Mouse (Mus musculus): ENCODE measurements around the gene Ace2.

The Ace2 gene

DNA sequence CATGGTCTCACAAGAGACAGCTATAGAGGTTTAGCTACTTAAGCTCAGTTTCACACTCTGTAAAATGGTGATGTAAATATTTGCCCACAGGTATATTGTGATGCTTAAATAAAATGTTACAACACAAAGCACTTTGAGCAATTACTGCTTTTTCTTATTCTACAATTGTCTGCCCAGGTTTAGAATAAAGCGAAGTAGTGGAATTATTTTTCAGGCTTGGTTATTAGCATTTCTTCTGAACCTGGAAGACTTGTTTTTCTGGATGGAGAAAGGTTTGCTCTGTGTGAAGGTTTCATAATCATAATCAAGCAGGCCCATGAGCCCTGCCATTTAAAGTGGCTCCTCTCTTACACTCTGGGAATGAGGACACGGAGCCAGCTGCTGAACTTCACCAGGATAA, at the start of gene Ace2:
TSS of gene Ace2 (plus strand) at position 301 of the 400 bp plus-strand sequence.
- DNase-seq (ENCODE audit: low read depth) = no peak

DNA sequence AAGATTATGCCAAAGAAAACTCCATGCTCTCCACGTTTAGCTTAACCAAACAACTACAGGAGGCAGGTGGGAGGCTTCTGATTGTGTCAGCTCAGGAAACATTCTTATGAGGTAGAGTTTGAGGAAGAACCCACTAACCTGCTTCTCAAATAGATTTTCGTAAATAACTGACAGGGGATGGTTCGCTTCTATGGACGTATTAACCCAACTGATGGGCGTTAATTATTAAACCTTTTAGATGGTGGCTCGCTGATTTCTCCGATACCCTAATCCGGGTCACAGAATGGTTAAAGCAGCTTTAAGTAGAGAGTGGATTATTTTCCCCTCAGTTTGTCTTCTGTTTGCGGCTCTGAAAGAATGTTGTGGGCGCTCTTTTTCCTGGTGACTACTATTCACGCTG, 49.2 kb upstream of the Ace2 start:
- no peak for DNase-seq (ENCODE audit: low read depth)

DNA sequence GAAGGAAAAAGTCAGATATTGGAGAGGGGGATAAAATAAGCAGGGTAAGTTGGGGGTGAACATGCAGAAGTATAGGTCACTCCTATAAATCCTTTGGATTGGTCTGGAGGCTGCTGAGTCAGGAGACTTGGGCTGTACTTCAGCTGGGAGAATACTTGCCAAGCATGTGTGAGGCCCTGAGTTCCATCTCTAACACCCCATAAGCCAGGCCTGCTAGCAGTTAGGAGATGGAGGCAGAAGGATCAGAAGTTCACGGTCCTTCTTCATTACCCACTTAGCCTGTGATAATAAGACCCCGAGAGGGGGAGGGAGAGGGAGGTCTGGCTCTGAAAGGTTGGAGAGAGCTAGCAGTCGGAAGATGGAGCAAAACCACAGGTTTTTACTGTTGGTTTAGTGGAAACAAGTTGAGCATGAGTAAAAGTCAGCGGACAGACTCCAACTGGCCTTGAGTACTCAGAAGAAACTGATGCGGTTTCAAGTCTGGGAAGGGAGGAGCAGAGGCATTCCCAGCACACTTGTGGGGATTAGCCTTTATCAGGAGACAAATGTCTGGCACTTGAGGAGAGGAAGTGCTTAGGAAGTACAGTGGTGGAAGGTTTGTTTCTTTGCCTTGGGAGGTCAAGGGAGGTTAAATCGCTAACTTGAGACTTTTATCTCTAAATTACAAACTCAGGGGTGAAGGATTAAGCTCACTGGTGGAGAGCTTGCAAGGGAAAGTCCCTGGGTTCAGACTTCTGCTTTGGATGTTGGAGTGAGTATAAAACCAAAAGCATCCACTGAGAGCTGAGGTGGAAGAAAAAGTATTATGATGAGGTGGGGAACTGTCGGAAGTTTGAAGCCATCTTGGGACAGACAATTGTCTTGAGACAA, 46.6 kb upstream of the Ace2 start:
- DNase-seq (ENCODE audit: low read depth) = no peak

DNA sequence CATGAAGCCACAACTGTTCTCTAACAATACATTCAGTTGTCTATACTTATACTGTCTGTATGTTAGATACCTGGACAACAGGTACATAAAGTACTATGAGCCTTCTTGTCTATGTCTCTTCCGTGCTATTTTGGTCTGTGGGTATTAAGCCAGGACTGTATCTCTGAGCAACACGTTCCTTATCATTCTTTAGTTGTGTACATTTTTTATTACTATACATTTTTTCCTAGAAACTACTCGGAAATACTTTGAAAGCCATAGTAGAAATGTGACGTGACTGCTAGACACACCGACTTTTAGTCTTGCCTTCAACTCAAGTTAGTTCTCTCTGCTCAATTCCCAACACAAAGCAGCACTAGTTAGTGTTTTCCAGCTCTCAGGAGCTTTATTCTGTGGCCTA, 45.7 kb upstream of the Ace2 start:
- no peak for DNase-seq (ENCODE audit: low read depth)

DNA sequence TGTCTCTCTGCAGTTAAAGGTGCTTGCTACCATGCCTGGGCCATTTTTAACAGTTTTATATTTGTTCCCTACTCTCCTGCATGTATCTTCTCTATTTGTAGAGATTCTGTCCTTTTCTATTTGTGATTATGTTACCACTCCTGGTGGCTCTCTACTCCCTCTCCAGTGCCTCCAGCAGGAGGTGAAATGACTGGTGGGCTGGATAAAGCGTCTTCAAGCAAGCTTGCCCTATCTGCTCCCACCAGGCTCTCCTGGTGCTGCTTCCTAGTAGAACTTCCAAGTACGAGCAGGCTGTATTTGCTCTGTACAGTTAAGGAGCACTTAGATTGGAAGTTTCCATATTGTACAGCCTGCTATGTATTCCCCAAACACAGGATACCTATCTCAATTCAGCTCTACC, 43.3 kb upstream of the Ace2 start:
- DNase-seq (ENCODE audit: low read depth) = no peak

DNA sequence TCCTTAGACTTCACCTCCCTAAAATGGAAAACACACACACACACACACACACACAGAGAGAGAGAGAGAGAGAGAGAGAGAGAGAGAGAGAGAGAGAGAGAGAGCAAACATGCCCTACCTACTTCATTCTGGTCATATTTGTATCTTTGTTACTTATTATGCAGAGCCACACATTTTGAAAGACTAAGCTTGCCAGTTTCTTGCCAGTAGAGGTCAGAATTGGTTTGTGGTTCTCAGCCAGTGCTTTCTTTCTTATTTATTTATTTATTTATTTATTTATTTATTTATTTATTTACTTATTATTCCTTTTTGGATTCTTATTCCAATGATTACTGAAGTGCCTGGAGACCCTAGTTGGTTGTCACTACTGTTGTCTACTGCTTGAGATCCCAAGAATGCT, 37.6 kb upstream of the Ace2 start:
- DNase-seq (ENCODE audit: low read depth) = no peak

DNA sequence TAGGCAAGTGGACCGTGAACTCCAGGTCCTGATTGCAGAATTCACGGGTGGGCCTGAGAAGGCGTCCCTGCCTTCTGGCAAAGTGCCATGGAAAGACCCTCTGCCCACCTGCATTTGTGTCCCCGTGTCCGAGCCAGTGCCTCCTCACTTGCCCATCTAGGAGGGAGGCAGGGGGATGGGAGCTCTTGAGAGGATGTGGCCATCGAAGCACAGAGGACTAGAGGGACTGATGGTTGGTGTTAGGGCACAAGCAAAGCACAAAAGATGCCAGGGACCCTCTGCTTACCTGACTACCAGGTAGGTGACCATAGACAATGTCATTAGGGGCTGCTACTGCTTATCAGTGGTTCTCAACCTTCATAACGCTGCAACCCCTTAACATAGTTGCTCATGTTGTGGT, 36.9 kb upstream of the Ace2 start:
- no peak for DNase-seq (ENCODE audit: low read depth)

DNA sequence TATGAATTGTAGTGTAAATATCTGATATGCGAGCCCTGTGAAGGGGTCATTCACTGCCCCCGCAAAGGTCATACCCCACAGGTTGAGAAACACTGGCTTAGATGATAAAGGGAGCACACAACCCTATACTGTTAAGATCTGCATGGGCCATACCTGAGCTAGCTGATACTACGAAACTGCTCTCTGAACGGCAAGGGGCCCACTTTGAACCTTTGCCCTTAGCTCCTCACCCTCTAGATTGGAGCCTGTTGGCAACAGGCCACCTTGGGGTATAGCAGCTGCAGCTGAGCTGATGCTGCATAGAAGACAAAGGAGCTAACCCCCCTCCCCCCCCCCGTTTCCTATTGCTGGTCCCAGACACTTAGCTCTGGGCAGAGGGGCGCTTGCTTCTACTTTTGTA, 36.5 kb upstream of the Ace2 start:
- no peak for DNase-seq (ENCODE audit: low read depth)

DNA sequence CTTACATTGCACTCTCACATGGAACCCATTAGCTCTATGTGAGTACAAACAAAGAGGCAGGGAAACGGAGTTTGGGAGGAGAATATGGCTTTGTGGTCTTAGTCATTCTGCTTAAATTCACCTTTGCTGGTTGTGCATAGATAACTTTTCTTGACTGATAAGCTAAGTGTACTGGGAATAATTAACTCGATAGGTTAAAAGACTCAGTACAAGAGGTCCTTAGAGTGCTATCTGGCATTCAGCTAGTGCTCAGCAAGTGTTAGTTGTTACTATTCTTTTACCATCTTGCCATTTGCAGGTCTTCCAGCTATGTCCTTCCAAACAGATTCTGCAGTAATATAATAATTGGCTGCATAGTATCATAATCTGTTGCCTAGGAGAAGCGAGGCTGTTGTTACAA, 28.0 kb upstream of the Ace2 start:
- no peak for DNase-seq (ENCODE audit: low read depth)

DNA sequence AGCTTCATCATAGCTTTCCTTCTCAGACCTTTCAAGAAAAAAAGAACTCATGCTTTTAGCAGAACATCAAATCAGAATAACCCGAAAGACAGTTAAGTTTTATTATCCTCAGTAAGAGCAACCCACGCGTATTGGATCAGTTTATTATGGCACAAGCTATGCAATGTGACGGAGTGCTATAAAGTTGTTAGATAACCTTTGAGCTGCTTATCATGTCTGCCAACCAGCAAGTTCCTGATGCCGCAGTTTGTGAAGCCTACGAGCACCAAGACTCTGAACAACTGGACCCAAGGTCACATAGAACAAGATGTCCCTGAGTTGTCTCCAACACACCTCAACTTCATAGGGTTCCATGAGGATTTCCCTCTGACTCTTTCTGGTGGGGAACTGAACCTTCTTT, 25.4 kb upstream of the Ace2 start:
- DNase-seq (ENCODE audit: low read depth) = no peak

DNA sequence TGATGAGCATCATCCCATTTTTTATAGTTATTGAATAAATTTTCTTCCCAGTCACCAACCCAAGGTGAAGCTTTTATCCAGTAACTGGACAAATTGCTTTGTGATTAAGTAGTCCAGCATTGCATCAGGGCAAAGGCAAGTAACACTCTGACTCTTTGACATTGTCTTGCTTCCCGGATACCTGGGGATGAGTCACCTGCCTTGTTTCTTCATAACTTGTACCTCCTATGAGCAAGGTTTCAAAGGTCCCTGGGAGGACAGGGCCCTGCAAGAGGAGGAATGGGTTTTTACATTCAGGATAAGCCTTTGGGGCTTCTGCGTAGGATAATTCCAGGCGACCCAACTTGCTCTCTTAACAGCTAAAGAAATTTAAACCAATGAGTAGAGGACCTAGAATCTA, 15.2 kb upstream of the Ace2 start:
- no peak for DNase-seq (ENCODE audit: low read depth)

DNA sequence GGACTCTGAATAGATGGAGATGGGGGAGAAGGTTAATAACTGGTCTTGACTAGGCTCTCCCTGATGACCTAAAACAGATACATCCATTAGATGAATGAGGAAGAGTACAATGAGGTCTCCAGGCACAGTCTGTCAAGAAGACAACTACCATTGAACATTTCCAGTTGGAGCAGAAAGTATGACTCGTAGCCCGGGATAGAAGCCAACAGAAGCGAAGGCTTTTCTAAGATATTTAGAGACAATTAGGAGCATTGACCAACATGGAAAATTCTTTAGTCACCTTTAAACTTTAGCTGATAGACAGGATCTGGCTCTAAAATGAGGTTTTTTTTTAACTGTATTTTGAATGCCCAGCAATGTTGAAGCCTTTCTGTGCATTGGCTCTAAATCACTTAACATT, 5.6 kb upstream of the Ace2 start:
- no peak for DNase-seq (ENCODE audit: low read depth)

DNA sequence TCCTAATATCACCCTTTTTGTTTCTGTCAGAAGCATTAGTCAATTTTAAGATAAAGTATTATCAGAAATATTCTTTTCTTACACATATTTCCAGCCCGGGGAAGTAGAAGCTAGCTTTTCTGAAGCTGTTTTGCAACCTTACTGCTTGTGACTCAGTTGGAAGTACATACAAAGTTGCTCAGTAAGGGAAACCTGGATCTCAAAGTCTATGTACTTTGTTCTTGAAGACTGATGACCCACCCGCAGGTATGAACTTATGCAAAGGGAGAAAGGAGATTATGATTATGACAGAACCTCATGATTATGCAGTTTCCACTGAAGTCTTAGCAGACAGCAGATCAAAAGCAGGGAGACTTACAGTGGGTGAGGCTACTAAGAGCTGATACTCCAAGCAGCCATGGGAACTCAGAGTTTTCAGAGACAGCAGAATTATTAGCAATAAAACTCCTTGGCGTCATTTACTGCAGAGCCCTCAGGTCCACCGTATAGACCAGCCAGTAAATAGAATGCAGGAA, 3.8 kb upstream of the Ace2 start:
- DNase-seq (ENCODE audit: low read depth) = no peak

DNA sequence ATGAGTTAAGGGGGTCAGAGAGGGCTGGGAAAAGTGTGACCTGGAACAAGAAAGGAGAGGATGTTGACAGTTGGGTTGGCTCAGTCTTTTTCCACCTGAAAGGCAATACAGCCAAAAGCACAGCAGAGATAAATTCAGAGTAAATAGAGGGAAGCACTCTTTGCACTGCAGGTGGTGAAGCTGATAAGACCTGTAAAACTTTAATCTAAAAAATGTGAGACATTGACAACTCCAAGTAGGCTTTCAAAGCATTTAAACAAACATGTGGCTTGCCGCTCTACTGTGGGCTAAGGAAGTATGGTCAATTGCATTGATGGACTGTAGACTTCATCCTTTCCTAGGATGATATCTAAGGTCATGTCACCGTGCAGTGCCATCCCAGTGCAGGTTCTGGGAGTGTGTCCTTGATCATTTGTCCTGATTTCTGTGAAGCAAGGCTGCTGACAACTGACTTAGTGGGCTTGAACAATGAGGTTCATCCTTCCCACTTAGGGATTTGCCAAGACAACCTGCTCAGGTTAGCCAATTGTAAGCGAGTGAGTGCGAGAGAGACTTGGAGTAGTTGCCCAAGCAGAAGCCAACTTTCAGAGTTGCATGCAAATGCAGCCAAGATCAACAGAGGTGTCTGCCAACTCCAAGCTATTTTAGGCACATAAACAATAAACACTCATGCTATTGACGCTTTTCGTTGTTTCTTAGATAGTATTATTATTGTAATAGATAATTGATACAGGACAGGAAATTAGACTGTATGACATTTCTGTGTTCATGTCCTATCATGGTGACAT, 6.5 kb downstream of the Ace2 start:
- peak; percentile 25 for DNase-seq (ENCODE audit: low read depth)

DNA sequence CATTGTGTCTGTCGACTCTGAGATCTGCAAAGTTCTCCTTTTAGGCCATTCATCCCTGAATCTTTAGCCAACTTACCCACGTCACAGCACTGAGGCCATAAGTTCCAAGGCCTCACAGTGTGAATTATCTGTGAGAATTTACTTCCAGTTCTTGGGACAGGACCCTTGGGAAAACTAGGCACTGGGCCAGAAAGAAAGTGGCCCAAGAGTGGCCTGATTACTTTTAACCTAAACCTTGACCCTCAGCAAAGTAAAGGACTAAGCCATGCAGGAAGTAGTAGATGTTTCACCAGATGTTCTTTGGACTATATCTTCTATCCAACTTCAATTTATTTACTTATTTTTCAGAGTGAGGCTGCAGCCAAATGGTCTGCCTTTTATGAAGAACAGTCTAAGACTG, 13.6 kb downstream of the Ace2 start:
- no peak for DNase-seq (ENCODE audit: low read depth)

DNA sequence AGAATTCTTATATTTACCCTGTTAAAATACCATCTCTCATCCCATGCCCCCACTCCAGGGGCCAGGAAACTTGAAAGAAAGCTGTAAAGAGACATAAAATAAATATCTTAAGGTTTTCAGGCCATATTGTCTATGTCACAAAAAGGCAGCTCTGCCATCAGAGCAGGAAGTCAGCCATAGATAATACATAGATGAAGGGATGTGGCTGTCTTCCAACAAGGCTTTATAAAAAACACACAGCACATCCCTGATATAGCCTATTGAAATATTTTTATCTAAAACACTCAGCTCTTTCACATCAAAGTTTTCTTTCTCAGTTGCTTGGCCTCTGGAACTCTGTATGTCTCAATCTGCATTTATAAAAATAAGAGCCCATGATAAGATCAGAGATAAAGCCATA, 14.5 kb downstream of the Ace2 start:
- no peak for DNase-seq (ENCODE audit: low read depth)

DNA sequence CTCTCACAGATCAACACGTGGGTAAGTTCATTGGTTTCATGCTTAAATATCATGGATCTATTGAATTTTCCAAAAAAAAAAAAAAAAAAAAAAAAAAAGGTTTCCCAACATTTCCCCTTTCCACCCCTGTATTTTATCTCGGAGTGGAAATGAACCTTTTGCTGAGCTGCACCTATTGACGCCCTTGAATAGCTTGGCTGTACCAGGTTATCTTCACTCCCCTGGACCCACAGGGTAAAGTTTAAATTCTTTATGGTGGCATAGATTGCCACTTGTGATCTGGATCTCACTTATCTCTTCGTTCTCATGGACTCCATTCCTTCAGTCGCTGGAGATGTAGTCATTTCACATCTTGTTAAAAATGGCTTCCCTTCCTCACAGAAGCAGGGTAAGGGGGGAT, 15.5 kb downstream of the Ace2 start:
- no peak for DNase-seq (ENCODE audit: low read depth)

DNA sequence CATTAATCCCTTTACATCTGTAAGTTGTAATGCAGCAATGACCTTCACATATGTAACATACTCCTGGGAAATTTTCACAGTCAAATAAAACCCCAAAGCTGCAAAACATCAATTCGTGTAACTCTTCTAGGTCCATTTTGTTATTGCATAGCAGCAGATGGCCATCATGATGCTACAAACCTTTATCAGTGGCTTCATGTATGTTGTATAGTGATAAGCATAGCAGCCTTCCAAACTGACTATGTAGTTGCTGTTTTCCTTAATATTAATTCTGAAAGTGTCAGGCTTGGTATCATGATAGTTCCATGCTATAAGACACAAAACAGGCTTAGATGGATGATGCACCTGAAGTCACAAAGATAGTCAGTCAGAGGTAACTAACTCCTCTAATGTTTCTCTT, 25.5 kb downstream of the Ace2 start:
- peak; percentile 13 for DNase-seq (ENCODE audit: low read depth)

DNA sequence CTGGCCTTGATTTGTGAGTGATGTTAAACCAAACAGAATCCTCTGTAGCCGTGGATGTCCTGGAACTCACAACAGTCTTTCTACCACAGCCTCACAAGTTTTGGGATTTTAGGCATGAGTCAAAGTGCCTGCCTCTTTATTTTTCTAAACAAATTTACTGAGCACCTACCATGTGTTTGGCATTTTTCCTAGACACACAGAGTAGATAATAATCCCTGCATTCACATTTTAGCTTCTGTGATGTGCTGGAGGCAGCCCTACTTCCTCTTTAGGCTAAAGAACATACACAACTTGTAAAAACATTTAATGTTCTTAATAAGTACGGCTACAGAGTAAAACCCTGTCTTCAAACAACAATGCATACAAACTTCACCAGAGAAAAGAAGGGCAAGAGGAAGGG, 31.9 kb downstream of the Ace2 start:
- no peak for DNase-seq (ENCODE audit: low read depth)

DNA sequence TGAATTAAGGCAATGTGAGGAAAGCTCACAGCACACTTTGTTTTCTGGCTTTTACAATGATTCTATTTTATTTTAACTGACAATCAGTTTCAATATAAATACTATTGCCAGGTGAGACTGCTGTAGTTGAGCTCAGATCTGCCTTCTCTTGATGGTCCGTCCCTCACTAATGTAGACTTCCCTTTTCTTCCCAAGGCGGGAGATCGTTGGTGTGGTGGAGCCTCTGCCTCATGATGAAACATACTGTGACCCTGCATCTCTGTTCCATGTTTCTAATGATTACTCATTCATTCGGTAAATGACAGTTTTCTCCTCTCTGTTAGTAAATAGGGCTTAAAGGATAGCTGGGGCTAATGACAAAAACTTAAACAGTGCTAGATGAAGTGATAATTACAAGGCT, 34.7 kb downstream of the Ace2 start:
- DNase-seq (ENCODE audit: low read depth) = no peak

DNA sequence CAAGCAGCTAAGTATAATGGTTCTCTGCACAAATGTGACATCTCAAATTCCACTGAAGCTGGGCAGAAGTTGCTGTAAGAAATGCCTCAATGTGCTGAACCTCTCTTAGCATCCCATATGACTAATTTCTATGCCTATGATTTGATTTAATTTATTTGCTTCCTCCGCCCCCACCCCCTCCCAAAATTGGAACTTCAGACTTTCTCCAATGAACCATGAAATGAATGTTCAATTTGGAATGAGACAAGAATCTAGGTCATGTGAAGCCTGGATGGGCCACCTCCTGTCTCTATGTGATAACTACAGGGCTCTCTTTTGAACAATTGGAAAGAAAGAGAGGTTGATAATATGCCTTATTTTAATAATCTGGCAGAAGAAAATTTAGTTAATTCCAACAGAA, 36.2 kb downstream of the Ace2 start:
- no peak for DNase-seq (ENCODE audit: low read depth)

DNA sequence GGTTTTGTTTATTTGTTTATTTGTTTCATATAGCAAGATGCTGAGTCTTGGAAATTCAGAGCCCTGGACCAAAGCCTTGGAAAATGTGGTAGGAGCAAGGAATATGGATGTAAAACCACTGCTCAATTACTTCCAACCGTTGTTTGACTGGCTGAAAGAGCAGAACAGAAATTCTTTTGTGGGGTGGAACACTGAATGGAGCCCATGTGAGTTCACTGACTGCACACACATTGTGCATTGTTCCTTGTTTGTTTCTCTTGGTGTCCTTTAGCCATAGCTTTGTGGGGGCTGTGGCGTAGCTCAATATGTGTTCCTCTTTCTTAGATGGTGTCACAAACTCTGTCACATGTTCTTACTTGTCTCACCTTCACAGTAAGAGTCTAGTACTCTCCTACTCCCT, 36.6 kb downstream of the Ace2 start:
- DNase-seq (ENCODE audit: low read depth) = no peak

DNA sequence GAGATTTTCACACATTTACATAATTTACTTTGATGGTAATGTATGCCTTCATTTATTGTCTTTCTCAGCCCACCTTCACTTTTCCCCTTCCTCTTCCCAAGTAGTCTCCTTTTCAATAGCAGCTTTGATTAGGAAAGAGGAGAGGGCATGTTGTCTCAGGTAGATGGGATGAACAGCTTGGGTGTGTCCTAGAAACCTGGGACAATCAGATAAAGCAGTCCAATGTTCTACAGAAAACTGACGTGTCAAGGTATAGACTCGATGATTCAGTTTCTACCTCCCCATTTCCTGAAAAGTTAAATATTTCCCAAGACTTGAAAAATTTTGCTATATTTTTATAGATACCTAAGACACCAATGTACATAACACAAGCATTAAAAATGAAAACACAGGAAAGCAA, 39.7 kb downstream of the Ace2 start:
- no peak for DNase-seq (ENCODE audit: low read depth)

Measured in c-Kit-positive CD71-positive TER-119-negative erythroid progenitor cells, embryonic 14.5 days (primary cell).